Mouse (Mus musculus) hematopoietic multipotent progenitor cell, adult 10-12 weeks (in vitro differentiated cells): ENCODE results near the gene AF067061. TPM values are rescaled to one million over a fixed set of nuclear protein-coding genes. Genes with fewer than 3 reads are reported as not detected.

Experiments
- polyA plus RNA-seq: library from polyadenylated mRNA; stranded (reverse); fragments of >175 nt; gene quantifications from 2 replicates; pipeline ENCODE4 v1.2.3, GENCODE M21; 2012; ENCODE audit warnings: low replicate concordance

Gene AF067061
- not detected in 2 replicates for polyA plus RNA-seq

GRCm38 (mm10) chr13:120262870-120263269 is at the start of gene AF067061:
TSS of gene AF067061 (plus strand) at chr13:120263114.

DNA sequence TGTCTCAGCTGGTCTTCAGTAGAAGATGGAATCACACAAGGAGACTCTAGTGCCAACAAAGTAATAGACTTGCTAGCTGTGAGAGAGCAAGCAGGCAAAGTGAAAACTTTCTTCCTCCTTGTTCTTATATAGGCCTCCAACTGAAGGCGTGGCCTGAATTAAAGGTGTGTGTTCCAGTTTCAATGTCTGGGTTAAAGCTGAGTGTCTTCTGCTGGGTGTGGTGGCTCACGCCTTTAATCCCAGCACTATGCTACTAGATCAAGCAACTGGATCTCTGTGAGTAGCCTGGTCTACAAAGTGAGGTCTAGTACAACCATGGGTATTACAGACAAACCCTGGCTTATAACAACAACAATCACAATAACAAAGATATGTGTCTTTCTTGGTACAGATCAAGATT is 47.1 kb upstream of the AF067061 start, which contains the start of gene Gm21762:
Gene Gm21762, minus strand, starts transcription at position 101 of the 400 bp plus-strand sequence.

GRCm38 (mm10) chr13:120238811-120239210 is 24.1 kb upstream of the AF067061 start, which contains the start of gene Gm21731:
TSS of gene Gm21731 (plus strand) at chr13:120239111.

DNA sequence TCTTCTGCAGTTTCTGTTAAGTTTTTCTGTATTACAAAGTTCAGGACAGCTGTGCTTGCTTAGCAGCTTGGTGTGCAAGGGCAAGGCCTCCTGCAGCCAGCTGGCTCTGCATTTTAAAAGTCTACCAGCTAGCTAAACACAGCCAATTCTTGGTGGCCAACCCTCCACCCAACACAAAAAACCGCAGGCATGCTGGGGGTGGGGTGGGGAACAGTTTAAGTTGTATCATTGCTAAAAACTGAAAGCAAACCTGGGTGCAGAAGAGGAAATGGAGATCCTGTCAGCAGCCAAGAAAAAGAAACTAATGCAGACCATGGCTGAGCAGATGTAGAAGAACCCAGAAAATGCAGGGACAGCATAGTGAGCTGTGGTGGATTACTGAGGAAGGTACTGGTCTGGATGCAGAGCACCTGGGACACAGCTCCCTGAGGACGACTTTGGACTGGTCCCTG is 37.1 kb downstream of the AF067061 start, which contains the start of gene BC147527:
Gene BC147527, plus strand, starts transcription at position 402 of the 452 bp plus-strand sequence.

Other genes starting within 250 kb of the AF067061 start
- 0.29 TPM in 1 of 2 replicates, not detected in the other for gene Gm36079, start 236.1 kb upstream of the AF067061 start, polyA plus RNA-seq
- 1.4 and 1.8 TPM in 2 replicates for gene Gm21188, start 210.9 kb upstream of the AF067061 start, polyA plus RNA-seq
- not detected in 2 replicates for gene Gm20767, start 122.9 kb upstream of the AF067061 start, polyA plus RNA-seq
- not detected in 2 replicates for gene Gm21818, start 90.7 kb upstream of the AF067061 start, polyA plus RNA-seq
- 0.94 and 2.4 TPM in 2 replicates for gene Gm21762, start 47.2 kb upstream of the AF067061 start, polyA plus RNA-seq
- gene Gm21731, start 24.0 kb upstream of the AF067061 start, polyA plus RNA-seq, result not detected in 2 replicates
- 1.6 and 1.8 TPM in 2 replicates for gene BC147527, start 37.3 kb downstream of the AF067061 start, polyA plus RNA-seq
- not detected in 2 replicates for gene Tcstv3, start 53.8 kb downstream of the AF067061 start, polyA plus RNA-seq